Mouse (Mus musculus): Measurements from ENCODE around the gene Cav2. TPM values are rescaled to one million over a fixed set of nuclear protein-coding genes. Genes with fewer than 3 reads are reported as not detected.

Cav2 gene
- polyA plus RNA-seq, 1 experiment from 2014 or later = 7.4 TPM

DNA sequence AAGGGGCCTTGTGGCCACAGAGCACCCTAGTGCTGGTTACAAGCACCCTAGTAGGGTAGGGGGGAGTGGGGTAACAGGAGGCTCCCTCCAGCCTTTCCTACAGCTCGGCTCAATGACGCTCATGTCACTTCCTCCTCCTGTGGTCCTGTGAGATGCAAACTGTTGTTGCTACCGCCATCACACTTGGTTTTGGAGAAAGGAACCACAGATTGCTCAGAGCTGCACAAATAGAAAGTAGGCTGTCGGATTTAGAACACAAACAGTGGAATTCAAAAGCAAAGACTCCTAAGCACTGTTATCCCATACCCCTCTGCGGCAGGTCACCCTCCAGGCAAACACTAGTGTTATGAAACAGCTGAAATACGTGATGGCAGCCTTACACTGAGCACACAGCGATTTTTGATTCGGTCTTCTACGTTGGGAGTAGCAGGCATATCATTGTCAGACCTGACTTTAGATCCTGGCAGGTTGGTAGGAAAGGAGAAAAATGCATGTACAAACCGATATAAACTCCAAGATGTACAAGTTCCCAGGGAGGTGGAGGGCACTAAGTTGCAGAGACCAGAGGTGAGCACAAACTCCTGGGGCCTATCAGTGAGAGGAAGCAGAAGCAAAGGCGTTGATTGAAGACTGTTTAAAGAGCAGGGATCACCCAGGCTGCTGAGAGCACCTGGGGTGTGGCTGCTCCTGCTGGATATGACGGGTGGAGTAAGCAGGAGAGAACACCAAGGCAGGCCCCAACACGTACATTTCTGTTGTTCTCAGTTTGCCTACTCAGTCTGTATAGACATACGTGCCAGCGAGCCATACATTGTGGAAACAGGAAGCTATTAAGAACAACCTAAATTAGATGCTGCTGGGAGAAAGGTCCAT, 35.5 kb downstream of the Cav2 start:
- H3K27ac ChIP-seq = peak overlapping the region; percentile 6; the same call in 1 of the 2 replicates
- no peaks in the 10 kb centered on the region for H3K9me3 ChIP-seq
- WGBS = 56% methylated on average over 15 of the region's 15 CpGs
- H3K4me3 ChIP-seq = no peak overlapping the region
- no peaks in the 10 kb centered on the region for H3K36me3 ChIP-seq
- no peaks in the 10 kb centered on the region for H3K27me3 ChIP-seq (ENCODE audit: insufficient read depth, poor library complexity, severe bottlenecking)
- H3K4me1 ChIP-seq = peaks cover 19% of the 10 kb centered on the region
- DNase-seq (ENCODE audit: low spot score) = no peak

DNA sequence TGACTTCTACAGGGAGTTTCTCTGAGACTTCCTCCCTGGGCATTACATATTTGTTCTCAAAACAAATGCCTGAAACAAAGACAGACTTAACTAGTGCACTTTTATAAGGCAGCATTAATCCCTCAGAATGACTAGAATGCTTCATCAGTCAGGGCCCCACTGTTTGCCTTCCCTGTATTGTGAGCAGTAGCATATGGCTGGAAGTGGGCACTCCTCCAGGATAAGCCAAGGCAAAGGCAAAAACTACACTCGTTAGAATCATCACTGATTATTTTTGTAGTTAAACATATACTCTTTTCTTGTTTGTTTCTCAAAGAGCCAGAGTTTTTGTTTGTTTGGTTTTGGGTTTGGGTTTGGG, 36.2 kb downstream of the Cav2 start:
- Histone ChIP-seq H3K27ac (peak overlapping the region; percentile 6; the same call in 1 of the 2 replicates), H3K36me3 (no peaks in the 10 kb centered on the region), H3K4me1 (peaks cover 19% of the 10 kb centered on the region), H3K9me3 (no peaks in the 10 kb centered on the region), H3K27me3 (ENCODE audit: insufficient read depth, poor library complexity, severe bottlenecking) (no peaks in the 10 kb centered on the region), H3K4me3 (no peak overlapping the region)
- 40% methylated on average over 1 of the region's 1 CpGs for WGBS
- no peak for DNase-seq (ENCODE audit: low spot score)

DNA sequence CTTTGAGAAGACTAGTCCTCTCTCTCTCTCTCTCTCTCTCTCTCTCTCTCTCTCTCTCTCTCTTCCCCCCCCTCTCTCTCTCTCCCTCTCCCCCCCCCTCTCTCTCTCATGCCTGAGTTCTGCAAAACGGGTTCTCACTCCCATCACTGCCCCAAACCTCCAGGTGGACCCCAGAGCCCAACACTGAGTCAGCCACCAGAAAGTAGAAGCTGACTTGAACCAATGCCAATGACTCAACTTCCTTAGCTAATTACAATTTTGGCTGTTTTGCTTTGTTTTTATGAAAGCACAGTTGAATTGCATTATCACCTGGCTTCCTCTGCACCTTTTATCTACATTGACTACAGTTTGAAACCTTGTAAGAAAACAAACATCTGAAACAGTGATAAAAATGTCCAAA, 37.0 kb downstream of the Cav2 start:
- no peak overlapping the region for H3K4me3 ChIP-seq
- no peaks in the 10 kb centered on the region for H3K36me3 ChIP-seq
- peaks cover 19% of the 10 kb centered on the region for H3K4me1 ChIP-seq
- DNase-seq (ENCODE audit: low spot score) = no peak
- no peak overlapping the region for H3K27ac ChIP-seq
- no peaks in the 10 kb centered on the region for H3K9me3 ChIP-seq
- whole genome bisulfite sequencing = 40% methylated on average over 1 of the region's 1 CpGs
- no peaks in the 10 kb centered on the region for H3K27me3 ChIP-seq (ENCODE audit: insufficient read depth, poor library complexity, severe bottlenecking)

DNA sequence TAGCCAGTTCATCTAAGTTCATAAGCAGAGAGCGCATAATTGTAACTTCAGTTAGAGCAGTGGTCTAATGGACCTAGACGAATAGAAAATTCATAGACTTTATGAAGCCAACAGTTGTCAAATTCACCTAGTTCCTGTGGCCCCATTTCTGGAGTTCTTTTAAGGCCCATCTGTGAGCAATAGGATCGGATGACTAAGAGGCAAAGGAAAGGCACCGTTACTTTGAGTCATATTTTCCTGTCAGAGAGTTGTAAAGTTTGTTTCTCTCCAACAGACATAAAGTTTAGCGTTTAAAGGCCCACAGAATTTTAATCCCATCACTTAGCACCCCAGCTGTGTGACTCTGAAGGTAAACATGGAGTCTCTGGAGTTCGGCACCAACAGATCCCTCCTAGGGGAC, 41.0 kb downstream of the Cav2 start:
- Histone ChIP-seq H3K4me3 (no peak overlapping the region), H3K27ac (no peak overlapping the region), H3K4me1 (peaks cover 22% of the 10 kb centered on the region; the same call in 1 of the 2 replicates), H3K27me3 (ENCODE audit: insufficient read depth, poor library complexity, severe bottlenecking) (no peaks in the 10 kb centered on the region), H3K9me3 (no peaks in the 10 kb centered on the region), H3K36me3 (no peaks in the 10 kb centered on the region)
- no peak for DNase-seq (ENCODE audit: low spot score)
- WGBS = 76% methylated on average over 6 of the region's 6 CpGs

DNA sequence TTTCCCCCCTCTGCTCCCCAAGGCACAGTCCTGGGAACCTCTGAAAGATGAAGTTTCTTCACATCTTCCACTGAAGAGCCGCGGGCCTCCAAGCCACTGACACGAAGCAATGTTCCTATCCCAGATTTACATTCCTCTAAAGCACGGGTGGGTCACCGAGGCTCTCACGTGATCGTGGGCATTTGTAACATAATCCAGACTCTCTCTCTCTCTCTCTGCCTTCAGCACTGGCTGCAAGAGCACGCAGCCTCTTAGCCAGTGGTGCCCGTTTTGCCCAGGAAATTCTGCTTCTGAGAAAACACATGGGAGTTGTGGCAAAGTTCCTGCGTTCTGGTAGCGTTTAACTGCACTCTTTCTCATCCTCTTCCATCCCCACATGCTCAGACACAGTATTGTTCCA, 46.2 kb downstream of the Cav2 start:
- WGBS = 37% methylated on average over 11 of the region's 11 CpGs
- Histone ChIP-seq H3K27me3 (ENCODE audit: insufficient read depth, poor library complexity, severe bottlenecking) (no peaks in the 10 kb centered on the region), H3K9me3 (no peaks in the 10 kb centered on the region), H3K27ac (no peak overlapping the region), H3K4me3 (peak overlapping the region; percentile 34; the same call in 1 of the 2 replicates), H3K36me3 (no peaks in the 10 kb centered on the region), H3K4me1 (peaks cover 18% of the 10 kb centered on the region)
- DNase-seq (ENCODE audit: low spot score) = no peak

DNA sequence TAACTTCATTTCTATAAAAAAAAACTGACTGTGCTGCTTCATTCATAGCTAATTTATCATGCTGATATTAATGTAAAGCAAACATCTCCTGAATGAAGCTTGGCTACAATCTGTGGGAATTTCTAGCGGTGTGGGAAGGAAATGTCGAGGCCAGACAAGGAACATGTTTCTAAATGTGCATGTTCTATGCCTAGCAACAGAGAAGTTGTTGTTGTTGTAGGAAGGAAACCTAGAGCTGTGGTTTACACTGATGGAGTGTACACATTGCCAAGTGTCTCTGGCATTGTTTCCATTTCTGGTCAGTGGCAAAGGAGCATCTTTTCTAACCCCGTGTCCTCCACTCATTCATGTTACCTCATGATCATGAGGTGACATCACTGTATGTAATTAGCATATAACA, 48.8 kb downstream of the Cav2 start:
- Histone ChIP-seq H3K36me3 (no peaks in the 10 kb centered on the region), H3K4me3 (no peak overlapping the region), H3K27me3 (ENCODE audit: insufficient read depth, poor library complexity, severe bottlenecking) (no peaks in the 10 kb centered on the region), H3K9me3 (no peaks in the 10 kb centered on the region), H3K27ac (no peak overlapping the region), H3K4me1 (peaks cover 18% of the 10 kb centered on the region)
- DNase-seq (ENCODE audit: low spot score) = no peak
- WGBS = 76% methylated on average over 3 of the region's 3 CpGs

DNA sequence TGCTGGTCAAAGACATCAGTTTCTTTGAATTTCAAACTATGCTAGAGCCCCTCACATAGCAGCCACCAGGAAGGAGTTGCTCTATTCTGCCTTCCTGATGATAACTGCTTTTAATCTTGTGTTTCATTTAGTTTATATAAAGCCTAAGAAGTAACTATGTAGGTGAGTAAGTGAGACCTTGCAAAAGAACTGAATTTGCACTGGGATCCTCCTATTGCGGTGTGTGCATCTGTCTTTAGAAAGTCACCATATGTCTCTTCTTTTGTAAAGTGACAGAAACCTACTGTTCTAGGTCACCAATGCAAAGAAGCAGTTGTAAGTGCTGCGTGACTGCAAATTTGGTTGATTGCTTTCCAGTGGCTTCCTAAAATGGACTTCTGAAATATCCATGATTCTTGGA, 56.7 kb downstream of the Cav2 start:
- H3K9me3 ChIP-seq = no peaks in the 10 kb centered on the region
- no peak overlapping the region for H3K27ac ChIP-seq
- no peak for DNase-seq (ENCODE audit: low spot score)
- H3K4me3 ChIP-seq = no peak overlapping the region
- no peaks in the 10 kb centered on the region for H3K27me3 ChIP-seq (ENCODE audit: insufficient read depth, poor library complexity, severe bottlenecking)
- H3K36me3 ChIP-seq = no peaks in the 10 kb centered on the region
- WGBS = 95% methylated on average over 2 of the region's 2 CpGs
- no peaks in the 10 kb centered on the region for H3K4me1 ChIP-seq

Other genes with a start within 250 kb of the Cav2 start
- 12.3 and 38.0 TPM in 2 replicates for gene Tes, start 216.0 kb upstream of the Cav2 start, polyA plus RNA-seq (2016; fragmentation: Nextera tagmentation; extraction: Ambion mirVana)
- gene Cav1, start 25.1 kb downstream of the Cav2 start, polyA plus RNA-seq (2016; fragmentation: Nextera tagmentation; extraction: Ambion mirVana) = 28.2 and 36.1 TPM in 2 replicates
- 1.6 and 3.5 TPM in 2 replicates for gene Met, start 182.6 kb downstream of the Cav2 start, polyA plus RNA-seq (2016; fragmentation: Nextera tagmentation; extraction: Ambion mirVana)